Mouse (Mus musculus) heart, adult 2 months (tissue): ENCODE results near the gene Tmem167b.

Experiments
- CTCF ChIP-seq: fragments of 200-600 bp; IDR thresholded peaks from 2 replicates; pipeline ENCODE4 v1.8.1; 2022; ENCODE audit warnings: antibody characterized with exemption, mild to moderate bottlenecking, moderate library complexity
- EP300 ChIP-seq: fragments of 200-500 bp; IDR thresholded peaks from 2 replicates; pipeline ENCODE4 v1.6.1; 2011; ENCODE audit warnings: low read depth, low read length, control low read depth; ENCODE audit not compliant: insufficient read depth
- POLR2A ChIP-seq: fragments of 200-500 bp; IDR thresholded peaks from 2 replicates; pipeline ENCODE4 v1.6.1; 2011; ENCODE audit warnings: mild to moderate bottlenecking, low read depth, low read length, control low read depth; ENCODE audit not compliant: insufficient read depth

DNA sequence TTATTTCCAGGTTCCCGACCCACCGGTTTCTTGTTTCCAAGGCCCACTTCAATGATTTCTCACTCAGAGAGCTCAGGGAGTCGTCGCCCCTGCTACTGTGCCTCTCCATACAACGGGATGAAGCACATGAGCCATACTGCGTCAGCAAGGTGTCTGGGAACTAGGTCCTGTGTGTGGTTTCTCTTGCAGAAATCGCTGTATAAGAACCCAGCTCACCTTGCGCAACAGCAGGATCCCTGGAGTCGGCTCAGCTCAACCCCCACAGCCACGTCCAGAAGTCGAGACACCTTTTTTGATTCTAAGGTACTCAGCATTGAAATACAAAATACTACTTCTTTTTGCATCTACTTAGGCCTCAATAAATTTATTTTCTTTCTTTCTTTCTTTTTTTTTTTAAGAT, 20.0 kb downstream of the Tmem167b start:
- TF ChIP-seq CTCF (no peak), EP300 (no peak), POLR2A (no peak)
